Mouse (Mus musculus): Measurements from ENCODE around the gene Inpp4b. TPM values are rescaled to one million over a fixed set of nuclear protein-coding genes. Genes with fewer than 3 reads are reported as not detected.

The Inpp4b gene
- total and polyA plus RNA-seq, 3 experiments: 7.3 to 73.4 (median 68.9) TPM

GRCm38 (mm10) chr8:81609064-81609463 is 266.7 kb downstream of the Inpp4b start:
- no peaks in the 10 kb centered on the region for H3K36me3 ChIP-seq (ENCODE audit: control insufficient read depth, insufficient read depth, low read length)
- H3K4me1 ChIP-seq (ENCODE audit: control insufficient read depth, insufficient read depth, low read length): no peaks in the 10 kb centered on the region
- no peak for TF ChIP-seq POLR2A (IDR thresholded peaks at IDR 0.05; ENCODE audit: insufficient read depth, low read depth, low read length)
- TF ChIP-seq EP300 (IDR thresholded peaks at IDR 0.05; ENCODE audit: insufficient read depth, low read depth, low read length): no peak
- TF ChIP-seq CTCF (IDR thresholded peaks at IDR 0.05): no peak
- no peak overlapping the region for H3K4me3 ChIP-seq
- no peaks in the 10 kb centered on the region for H3K27me3 ChIP-seq (ENCODE audit: control insufficient read depth, insufficient read depth, low read length)
- H3K79me2 ChIP-seq (replicated peaks; ENCODE audit: control insufficient read depth, insufficient read depth, low read length): no peaks in the 10 kb centered on the region
- DNase-seq: no peak
- H3K9ac ChIP-seq (ENCODE audit: low read depth, low read length): no peak overlapping the region
- no peak overlapping the region for H3K27ac ChIP-seq
- intact Hi-C loops (cut with DNase I): no loop called here
- WGBS: 75% methylated on average over 4 of the region's 4 CpGs

GRCm38 (mm10) chr8:81612611-81613010 is 270.3 kb downstream of the Inpp4b start:
- Histone ChIP-seq H3K4me1 (ENCODE audit: control insufficient read depth, insufficient read depth, low read length) (no peaks in the 10 kb centered on the region), H3K4me3 (no peak overlapping the region), H3K79me2 (replicated peaks; ENCODE audit: control insufficient read depth, insufficient read depth, low read length) (no peaks in the 10 kb centered on the region), H3K27ac (no peak overlapping the region), H3K27me3 (ENCODE audit: control insufficient read depth, insufficient read depth, low read length) (no peaks in the 10 kb centered on the region), H3K9ac (ENCODE audit: low read depth, low read length) (no peak overlapping the region), H3K36me3 (ENCODE audit: control insufficient read depth, insufficient read depth, low read length) (no peaks in the 10 kb centered on the region)
- TF ChIP-seq CTCF (IDR thresholded peaks at IDR 0.05) (no peak), POLR2A (IDR thresholded peaks at IDR 0.05; ENCODE audit: insufficient read depth, low read depth, low read length) (no peak), EP300 (IDR thresholded peaks at IDR 0.05; ENCODE audit: insufficient read depth, low read depth, low read length) (no peak)
- intact Hi-C loops (cut with DNase I): no loop called here
- DNase-seq: peak in 1 of 2 experiments; percentile 10
- 20% methylated on average over 2 of the region's 2 CpGs for WGBS

- TF ChIP-seq EP300 (IDR thresholded peaks at IDR 0.05; ENCODE audit: insufficient read depth, low read depth, low read length): no peak
- TF ChIP-seq CTCF (IDR thresholded peaks at IDR 0.05): no peak
- no peak for TF ChIP-seq POLR2A (IDR thresholded peaks at IDR 0.05; ENCODE audit: insufficient read depth, low read depth, low read length)
- Histone ChIP-seq H3K79me2 (replicated peaks; ENCODE audit: control insufficient read depth, insufficient read depth, low read length) (no peaks in the 10 kb centered on the region), H3K4me3 (no peak overlapping the region), H3K27ac (no peak overlapping the region), H3K9ac (ENCODE audit: low read depth, low read length) (no peak overlapping the region), H3K36me3 (ENCODE audit: control insufficient read depth, insufficient read depth, low read length) (no peaks in the 10 kb centered on the region), H3K27me3 (ENCODE audit: control insufficient read depth, insufficient read depth, low read length) (no peaks in the 10 kb centered on the region), H3K4me1 (ENCODE audit: control insufficient read depth, insufficient read depth, low read length) (no peaks in the 10 kb centered on the region)
- WGBS: 96% methylated on average over 1 of the region's 1 CpGs
- DNase-seq: no peak
- intact Hi-C loops (cut with DNase I): no loop called here
Observed at GRCm38 (mm10) chr8:81614135-81614534, 271.8 kb downstream of the Inpp4b start.

GRCm38 (mm10) chr8:81614605-81615004 is 272.2 kb downstream of the Inpp4b start:
- TF ChIP-seq CTCF (IDR thresholded peaks at IDR 0.05) (no peak), POLR2A (IDR thresholded peaks at IDR 0.05; ENCODE audit: insufficient read depth, low read depth, low read length) (no peak), EP300 (IDR thresholded peaks at IDR 0.05; ENCODE audit: insufficient read depth, low read depth, low read length) (no peak)
- no peak overlapping the region for H3K9ac ChIP-seq (ENCODE audit: low read depth, low read length)
- H3K79me2 ChIP-seq (replicated peaks; ENCODE audit: control insufficient read depth, insufficient read depth, low read length): no peaks in the 10 kb centered on the region
- WGBS: 94% methylated on average over 2 of the region's 2 CpGs
- DNase-seq: no peak
- H3K27ac ChIP-seq: no peak overlapping the region
- H3K4me1 ChIP-seq (ENCODE audit: control insufficient read depth, insufficient read depth, low read length): no peaks in the 10 kb centered on the region
- intact Hi-C loops (cut with DNase I): no loop called here
- no peaks in the 10 kb centered on the region for H3K27me3 ChIP-seq (ENCODE audit: control insufficient read depth, insufficient read depth, low read length)
- no peak overlapping the region for H3K4me3 ChIP-seq
- H3K36me3 ChIP-seq (ENCODE audit: control insufficient read depth, insufficient read depth, low read length): no peaks in the 10 kb centered on the region

- no peaks in the 10 kb centered on the region for H3K4me1 ChIP-seq (ENCODE audit: control insufficient read depth, insufficient read depth, low read length)
- no peaks in the 10 kb centered on the region for H3K79me2 ChIP-seq (replicated peaks; ENCODE audit: control insufficient read depth, insufficient read depth, low read length)
- H3K9ac ChIP-seq (ENCODE audit: low read depth, low read length): no peak overlapping the region
- H3K27me3 ChIP-seq (ENCODE audit: control insufficient read depth, insufficient read depth, low read length): no peaks in the 10 kb centered on the region
- no peak overlapping the region for H3K4me3 ChIP-seq
- no peaks in the 10 kb centered on the region for H3K36me3 ChIP-seq (ENCODE audit: control insufficient read depth, insufficient read depth, low read length)
- 66% methylated on average over 1 of the region's 1 CpGs for WGBS
- no peak for DNase-seq
- TF ChIP-seq POLR2A (IDR thresholded peaks at IDR 0.05; ENCODE audit: insufficient read depth, low read depth, low read length) (no peak), EP300 (IDR thresholded peaks at IDR 0.05; ENCODE audit: insufficient read depth, low read depth, low read length) (no peak), CTCF (IDR thresholded peaks at IDR 0.05) (no peak)
- no peak overlapping the region for H3K27ac ChIP-seq
- intact Hi-C loops (cut with DNase I): no loop called here
Observed at GRCm38 (mm10) chr8:81615552-81615951, 273.2 kb downstream of the Inpp4b start.

GRCm38 (mm10) chr8:81618918-81619317 is 276.6 kb downstream of the Inpp4b start:
- H3K4me1 ChIP-seq (ENCODE audit: control insufficient read depth, insufficient read depth, low read length): no peaks in the 10 kb centered on the region
- H3K4me3 ChIP-seq: no peak overlapping the region
- H3K27me3 ChIP-seq (ENCODE audit: control insufficient read depth, insufficient read depth, low read length): no peaks in the 10 kb centered on the region
- no peaks in the 10 kb centered on the region for H3K36me3 ChIP-seq (ENCODE audit: control insufficient read depth, insufficient read depth, low read length)
- no peak for DNase-seq
- TF ChIP-seq CTCF (IDR thresholded peaks at IDR 0.05): no peak
- TF ChIP-seq POLR2A (IDR thresholded peaks at IDR 0.05; ENCODE audit: insufficient read depth, low read depth, low read length): no peak
- TF ChIP-seq EP300 (IDR thresholded peaks at IDR 0.05; ENCODE audit: insufficient read depth, low read depth, low read length): no peak
- intact Hi-C loops (cut with DNase I): no loop called here
- H3K79me2 ChIP-seq (replicated peaks; ENCODE audit: control insufficient read depth, insufficient read depth, low read length): no peaks in the 10 kb centered on the region
- H3K9ac ChIP-seq (ENCODE audit: low read depth, low read length): no peak overlapping the region
- no peak overlapping the region for H3K27ac ChIP-seq
- 95% methylated on average over 3 of the region's 3 CpGs for WGBS
